Mouse (Mus musculus) liver, postnatal 0 days (tissue): ENCODE results near the gene Cfap45.

Experiments
- CTCF ChIP-seq: sonication (generic); IDR thresholded peaks from 2 replicates; pipeline ENCODE4 v1.5.1; 2016; ENCODE audit warnings: antibody characterized with exemption, low read depth
- EP300 ChIP-seq: IDR thresholded peaks from 2 replicates; pipeline ENCODE4 v1.6.1; 2016; ENCODE audit warnings: antibody characterized with exemption, low read depth, mild to moderate bottlenecking

GRCm38 (mm10) chr1:172546062-172546461, 25.5 kb downstream of the Cfap45 start:
- no peak for TF ChIP-seq CTCF
- TF ChIP-seq EP300: no peak
